Comparison of ENCODE assay signal across 9 mouse cellular contexts in genomic region chr4:127232028-127232427, GRCm38 (mm10). TPM values are rescaled to one million over a fixed set of nuclear protein-coding genes. Genes with fewer than 3 reads are reported as not detected.
DNase-seq lines count a peak whose midpoint lies in the region; ATAC-seq and TF ChIP-seq lines count a peak whose summit lies in the region.
"Had no signal": no experiment of that assay in that cellular context is flagged by ENCODE, and none has a peak within 500 bp of the region (broad histone marks: within the 10 kb centered on the region; RNA-seq: fewer than 3 reads in every experiment).

No protein-coding gene starts in this region.

- TF ChIP-seq EP300 in liver, postnatal 0 days (IDR thresholded peaks at IDR 0.05; ENCODE audit: low read depth): no peak

- DNase-seq in cerebellum, adult 9-11 months: peak; percentile 93
- DNase-seq in frontal cortex, postnatal 10 days (ENCODE audit: low spot score in 2 of 2): peak; percentile 80 to 84
- peak; percentile 66 to 86 for DNase-seq in left cerebral cortex, adult 9 months (ENCODE audit: low spot score in 2 of 2)
- peak; percentile 90 for DNase-seq in right cerebral cortex, adult 18-20 months
- no peak for DNase-seq in liver, postnatal 0 days
- DNase-seq in B cell, adult 2 months: no peak
- no peak for DNase-seq in ovary, postnatal 36 days (ENCODE audit: low spot score)

- no peak overlapping the region for H3K9ac ChIP-seq in liver, postnatal 0 days (replicated peaks)
- H3K9ac ChIP-seq: limb, embryonic 15.5 days had no signal

- peaks cover 9% of the 10 kb centered on the region for H3K4me1 ChIP-seq in liver, postnatal 0 days (ENCODE audit: insufficient read depth)

- TF ChIP-seq CTCF in liver, postnatal 0 days (IDR thresholded peaks at IDR 0.05; ENCODE audit: low read depth): no peak

- no peak for ATAC-seq in erythroblast, adult 5-6 weeks (replicated peaks; ENCODE audit: low FRiP score, poor library complexity, severe bottlenecking)
- ATAC-seq in liver, postnatal 0 days: no peak

- H3K4me2 ChIP-seq in liver, postnatal 0 days (ENCODE audit: low read depth, low read length): no peak overlapping the region
- H3K4me2 ChIP-seq: limb, embryonic 15.5 days had no signal

- WGBS in liver, postnatal 0 days (ENCODE audit: insufficient replicate concordance): 43% methylated on average over 6 of the region's 6 CpGs

- H3K27me3 ChIP-seq in liver, postnatal 0 days (ENCODE audit: insufficient read depth, low read length): peaks cover 13% of the 10 kb centered on the region

- H3K36me3 ChIP-seq in liver, postnatal 0 days (replicated peaks; ENCODE audit: insufficient read depth, low read length): no peaks in the 10 kb centered on the region
- H3K36me3 ChIP-seq: limb, embryonic 15.5 days had no signal

- no peak overlapping the region for H3K27ac ChIP-seq in liver, postnatal 0 days (ENCODE audit: low read depth)
- H3K27ac ChIP-seq: limb, embryonic 15.5 days had no signal

- H3K9me3 ChIP-seq in liver, postnatal 0 days (ENCODE audit: low read length): no peaks in the 10 kb centered on the region
- H3K9me3 ChIP-seq: limb, embryonic 15.5 days had no signal

- no peak overlapping the region for H3K4me3 ChIP-seq in liver, postnatal 0 days (ENCODE audit: low read depth, low read length)
- H3K4me3 ChIP-seq: limb, embryonic 15.5 days had no signal

RNA-seq across cellular contexts. Expression of gene Smim12, which starts 11.6 kb away (rescaled TPM):
- total RNA-seq in erythroblast, adult 5-6 weeks (2015; ENCODE audit: low replicate concordance): 4.8 and 11.1 TPM in 2 replicates
- 4.7 and 4.9 TPM in 2 replicates for total RNA-seq in erythroblast, adult 5-6 weeks (2017; ENCODE audit: low replicate concordance)
- polyA plus RNA-seq in liver, postnatal 0 days (2015; fragmentation: Nextera tagmentation; extraction: Ambion mirVana): 33.9 and 35.0 TPM in 2 replicates

Comparison
In these comparisons a context has a peak if more than half of its experiments do, and no peak if none do; other contexts are left out.
1. DNase-seq: peak in cerebellum, adult 9-11 months (single experiment), frontal cortex, postnatal 10 days (2 of 2), left cerebral cortex, adult 9 months (2 of 2) and right cerebral cortex, adult 18-20 months (single experiment); none in liver, postnatal 0 days (single experiment), B cell, adult 2 months (0 of 2) and ovary, postnatal 36 days (single experiment).